Mouse (Mus musculus) ES-Bruce4 (cell line): Measurements from ENCODE around the gene E130308A19Rik. TPM values are rescaled to one million over a fixed set of nuclear protein-coding genes. Genes with fewer than 3 reads are reported as not detected.

ENCODE experiments used
- H3K27ac ChIP-seq: 2 replicates; pipeline ENCODE4 v1.5.1; 2012; ENCODE audit warnings: low read length, inconsistent platforms; ENCODE audit not compliant: insufficient read depth
- H3K27me3 ChIP-seq: 2 replicates; pipeline ENCODE4 v1.6.1; 2012; ENCODE audit warnings: mild to moderate bottlenecking, low read length, inconsistent platforms; ENCODE audit not compliant: control insufficient read depth, poor library complexity, insufficient read depth, severe bottlenecking
- H3K36me3 ChIP-seq: 2 replicates; pipeline ENCODE4 v1.6.1; 2012; ENCODE audit warnings: inconsistent platforms, mild to moderate bottlenecking, low read length, moderate library complexity; ENCODE audit not compliant: control insufficient read depth, poor library complexity, insufficient read depth, severe bottlenecking
- H3K4me1 ChIP-seq: one replicate; pipeline ENCODE4 v1.8.1; 2011; ENCODE audit warnings: low read length; ENCODE audit not compliant: control insufficient read depth, insufficient read depth
- H3K4me3 ChIP-seq: 2 replicates; pipeline ENCODE4 v1.5.1; 2011; ENCODE audit warnings: low read depth, mild to moderate bottlenecking, low read length
- H3K9ac ChIP-seq: 2 replicates; pipeline ENCODE4 v1.6.1; 2012; ENCODE audit warnings: low read depth, mild to moderate bottlenecking, inconsistent platforms; ENCODE audit not compliant: poor library complexity, severe bottlenecking
- H3K9me3 ChIP-seq: replicated peaks from 2 replicates; pipeline ENCODE4 v1.6.1; 2012; ENCODE audit warnings: mild to moderate bottlenecking, low read length, inconsistent platforms; ENCODE audit not compliant: control insufficient read depth, poor library complexity, insufficient read depth, severe bottlenecking
- CTCF ChIP-seq: IDR thresholded peaks from one replicate; pipeline ENCODE4 v1.8.1; 2011; ENCODE audit warnings: low read depth, low read length
- EP300 ChIP-seq: IDR thresholded peaks from 2 replicates; pipeline ENCODE4 v1.6.1; 2011; ENCODE audit warnings: low read depth, low read length; ENCODE audit not compliant: insufficient read depth
- POLR2A ChIP-seq: IDR thresholded peaks from one replicate; pipeline ENCODE4 v1.8.1; 2011; ENCODE audit warnings: low read length; ENCODE audit not compliant: insufficient read depth
- polyA plus RNA-seq: library from polyadenylated mRNA; stranded (reverse); fragments of >200 nt; gene quantifications from 2 replicates; pipeline ENCODE4 v1.2.4, GENCODE M21; 2011; ENCODE audit warnings: low read depth; ENCODE audit not compliant: missing spikeins, insufficient read depth, insufficient read length

Gene E130308A19Rik
- polyA plus RNA-seq, 1 experiment: 16.3 TPM

DNA sequence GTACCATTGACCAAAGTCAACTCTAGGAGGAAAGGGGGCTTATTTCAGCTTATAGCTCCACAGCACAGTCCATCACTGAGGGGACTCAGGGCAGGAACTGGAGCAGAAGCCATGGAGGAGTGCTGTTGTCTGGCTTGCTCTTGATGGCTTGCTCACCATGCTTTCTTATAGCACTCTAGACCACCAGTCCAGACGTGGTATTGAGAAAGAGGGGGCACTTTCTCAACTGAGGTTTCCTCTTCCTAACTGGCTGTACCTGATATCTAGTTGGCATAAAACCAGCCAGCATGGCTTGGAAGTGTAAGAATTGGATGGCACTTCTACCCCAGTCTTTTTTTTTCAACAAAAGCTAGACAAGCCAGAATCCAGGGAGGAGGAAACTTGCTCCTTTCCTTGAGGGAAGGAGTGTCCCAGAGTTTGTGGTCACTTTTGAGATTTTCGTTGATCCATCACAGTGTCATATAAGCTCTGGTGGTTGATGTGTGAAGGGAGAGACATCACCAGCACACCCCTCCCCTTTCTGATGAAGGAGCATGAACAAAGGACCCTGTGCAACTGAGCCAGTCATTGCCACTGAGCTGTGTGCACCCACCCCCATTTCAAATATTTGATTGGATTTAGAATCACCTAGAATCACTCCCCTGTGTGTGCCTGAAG, 38.7 kb upstream of the E130308A19Rik start:
- Histone ChIP-seq H3K36me3 (no peaks in the 10 kb centered on the region), H3K9me3 (no peaks in the 10 kb centered on the region), H3K9ac (no peak overlapping the region), H3K27ac (no peak overlapping the region), H3K4me1 (no peaks in the 10 kb centered on the region), H3K4me3 (no peak overlapping the region), H3K27me3 (no peaks in the 10 kb centered on the region)
- TF ChIP-seq EP300 (no peak), CTCF (no peak), POLR2A (no peak)

- Histone ChIP-seq H3K27ac (no peak overlapping the region), H3K9me3 (no peaks in the 10 kb centered on the region), H3K27me3 (no peaks in the 10 kb centered on the region), H3K4me1 (no peaks in the 10 kb centered on the region), H3K4me3 (no peak overlapping the region), H3K36me3 (no peaks in the 10 kb centered on the region), H3K9ac (no peak overlapping the region)
- no peak for TF ChIP-seq POLR2A
- no peak for TF ChIP-seq CTCF
- no peak for TF ChIP-seq EP300
Measured at GRCm38 (mm10) chr4:59587872-59588226, 38.2 kb upstream of the E130308A19Rik start.

GRCm38 (mm10) chr4:59594614-59595013, 31.4 kb upstream of the E130308A19Rik start:
- no peaks in the 10 kb centered on the region for H3K36me3 ChIP-seq
- no peaks in the 10 kb centered on the region for H3K4me1 ChIP-seq
- no peaks in the 10 kb centered on the region for H3K9me3 ChIP-seq
- no peak for TF ChIP-seq POLR2A
- TF ChIP-seq CTCF: no peak
- TF ChIP-seq EP300: no peak
- H3K9ac ChIP-seq: no peak overlapping the region
- H3K27me3 ChIP-seq: no peaks in the 10 kb centered on the region
- H3K4me3 ChIP-seq: no peak overlapping the region
- no peak overlapping the region for H3K27ac ChIP-seq

DNA sequence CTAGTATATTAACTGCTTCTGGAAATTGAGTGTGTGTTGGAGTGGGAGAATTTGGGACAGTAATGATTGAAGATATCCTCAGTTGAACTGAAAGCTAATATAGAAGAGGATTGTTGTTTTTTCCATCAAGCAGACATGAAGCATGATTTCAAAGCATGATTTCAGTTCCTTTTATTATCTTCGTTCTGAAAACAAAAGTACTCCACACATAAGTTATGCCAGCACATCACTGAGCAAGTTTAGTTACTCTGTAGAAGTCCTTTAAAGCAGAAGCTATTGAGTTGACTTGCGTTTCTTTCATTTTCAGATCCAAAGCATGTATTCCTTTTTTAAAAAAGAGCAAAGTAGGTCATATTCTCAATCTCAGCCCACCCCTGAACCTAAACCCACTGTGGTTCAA, 29.5 kb upstream of the E130308A19Rik start:
- no peak overlapping the region for H3K4me3 ChIP-seq
- TF ChIP-seq POLR2A: no peak
- TF ChIP-seq EP300: no peak

DNA sequence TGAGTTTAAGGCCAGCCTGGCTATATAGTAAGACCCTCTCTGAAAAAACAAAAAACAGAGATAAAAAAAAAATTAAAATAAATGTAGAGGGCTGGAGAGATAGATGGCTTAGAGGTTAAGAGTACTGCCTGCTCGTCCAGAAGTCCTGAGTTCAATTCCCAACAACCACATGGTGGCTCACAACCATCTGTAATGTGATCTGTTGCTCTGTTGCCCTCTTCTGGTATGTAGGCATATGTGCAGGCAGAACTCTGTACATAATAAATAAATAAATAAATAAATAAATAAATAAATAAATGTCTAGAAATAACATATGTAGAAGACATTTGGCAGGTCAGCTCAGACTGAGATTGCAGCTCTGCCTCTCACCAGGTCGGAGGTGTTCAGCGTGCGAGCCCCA, 23.3 kb upstream of the E130308A19Rik start:
- Histone ChIP-seq H3K4me1 (no peaks in the 10 kb centered on the region), H3K9ac (no peak overlapping the region), H3K27ac (no peak overlapping the region), H3K9me3 (no peaks in the 10 kb centered on the region), H3K27me3 (no peaks in the 10 kb centered on the region), H3K4me3 (no peak overlapping the region), H3K36me3 (no peaks in the 10 kb centered on the region)
- TF ChIP-seq POLR2A: no peak
- TF ChIP-seq EP300: no peak
- TF ChIP-seq CTCF: no peak

More for the DNA sequence above, 29.5 kb upstream of the E130308A19Rik start:
- H3K9ac ChIP-seq: no peak overlapping the region
- H3K4me1 ChIP-seq: no peaks in the 10 kb centered on the region
- H3K27me3 ChIP-seq: no peaks in the 10 kb centered on the region
- no peak overlapping the region for H3K27ac ChIP-seq
- H3K9me3 ChIP-seq: no peaks in the 10 kb centered on the region
- no peaks in the 10 kb centered on the region for H3K36me3 ChIP-seq

GRCm38 (mm10) chr4:59604892-59605291, 21.1 kb upstream of the E130308A19Rik start:
- no peaks in the 10 kb centered on the region for H3K4me1 ChIP-seq
- H3K36me3 ChIP-seq: no peaks in the 10 kb centered on the region
- TF ChIP-seq CTCF: no peak
- no peak for TF ChIP-seq EP300
- TF ChIP-seq POLR2A: no peak
- H3K27ac ChIP-seq: no peak overlapping the region
- H3K9me3 ChIP-seq: no peaks in the 10 kb centered on the region
- no peak overlapping the region for H3K9ac ChIP-seq
- H3K27me3 ChIP-seq: no peaks in the 10 kb centered on the region
- no peak overlapping the region for H3K4me3 ChIP-seq
